Mouse (Mus musculus) forebrain, embryonic 14.5 days (tissue): ENCODE measurements around the gene Gm20388. TPM values are rescaled to one million over a fixed set of nuclear protein-coding genes. Genes with fewer than 3 reads are reported as not detected.
A peak's percentile ranks its signal among the peaks of the same experiment; 100 is the strongest.

Experiments
- ATAC-seq: fragments of 200-750 bp; cut with Nextera tagmentation; 2 replicates; pipeline ENCODE4 v1.8.0; 2017; ENCODE audit warnings: mild to moderate bottlenecking, moderate library complexity
- DNase-seq: peaks from one replicate; pipeline ENCODE4 v3.0.0-alpha.2; 2015; ENCODE audit warnings: low spot score
- H3K27ac ChIP-seq: fragments of 300-500 bp; sonication (generic); 2 replicates; pipeline ENCODE4 v1.5.1; 2014; ENCODE audit warnings: low read depth, mild to moderate bottlenecking, control low read depth, low read length, moderate library complexity
- H3K27me3 ChIP-seq: fragments of 300-500 bp; sonication (generic); replicated peaks from 2 replicates; pipeline ENCODE4 v1.6.1; 2014; ENCODE audit warnings: low read length, control low read depth, mixed read lengths; ENCODE audit not compliant: control insufficient read depth, insufficient read depth
- H3K36me3 ChIP-seq: fragments of 300-500 bp; sonication (generic); 2 replicates; pipeline ENCODE4 v1.6.1; 2014; ENCODE audit warnings: low read length, control low read depth; ENCODE audit not compliant: control insufficient read depth, insufficient read depth
- H3K4me1 ChIP-seq: fragments of 300-500 bp; sonication (generic); 2 replicates; pipeline ENCODE4 v1.6.1; 2014; ENCODE audit warnings: antibody characterized with exemption, low read length, control low read depth; ENCODE audit not compliant: control insufficient read depth, insufficient read depth
- H3K4me2 ChIP-seq: fragments of 300-500 bp; sonication (generic); 2 replicates; pipeline ENCODE4 v1.6.1; 2014; ENCODE audit warnings: mild to moderate bottlenecking, control low read depth, low read length
- H3K4me3 ChIP-seq: fragments of 300-500 bp; sonication (generic); 2 replicates; pipeline ENCODE4 v1.5.1; 2014; ENCODE audit warnings: low read depth, low read length, control low read depth
- H3K9ac ChIP-seq: fragments of 300-500 bp; sonication (generic); 2 replicates; pipeline ENCODE4 v1.6.1; 2014; ENCODE audit warnings: mild to moderate bottlenecking, low read length, control low read depth, moderate library complexity
- H3K9me3 ChIP-seq: fragments of 300-500 bp; sonication (generic); replicated peaks from 2 replicates; pipeline ENCODE4 v1.6.1; 2016; ENCODE audit warnings: low read length, control low read depth, mixed read lengths; ENCODE audit not compliant: control insufficient read depth
- WGBS: fragments of 180-500 bp; shearing (Covaris S2); extraction: QIAGEN DNeasy Blood & Tissue Kit; methylation state at CpG from one replicate; pipeline ENCODE4 v1.1.7; 2014; 5-methylcytosine and 5-hydroxymethylcytosine counted together
- polyA plus RNA-seq: library from polyadenylated mRNA; unstranded; fragments of >200 nt; fragmentation: Nextera tagmentation; extraction: Ambion mirVana; gene quantifications from 2 replicates; pipeline ENCODE4 v1.2.1, GENCODE M21; 2014

Gene Gm20388
- polyA plus RNA-seq, 1 experiment from 2014 or later, result 7.4 TPM

DNA sequence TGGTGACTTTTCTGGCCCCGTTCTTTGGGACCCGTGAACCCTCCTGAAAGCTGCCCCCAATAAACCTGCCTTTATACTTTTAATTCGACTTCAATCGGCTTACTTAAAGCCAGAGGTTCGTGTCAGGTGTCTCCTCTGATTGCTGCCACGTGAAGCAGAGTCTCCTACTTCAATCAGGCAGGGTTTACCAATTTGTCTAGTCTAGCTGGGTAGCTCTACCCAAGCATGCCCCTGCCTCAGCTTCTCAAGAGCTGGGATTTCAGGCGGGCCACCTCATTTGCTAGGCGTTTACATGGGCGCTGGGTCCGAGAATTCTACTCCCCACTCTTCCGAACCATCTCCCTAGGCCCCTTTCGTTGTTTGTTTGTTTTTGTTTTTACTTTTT lies 1939.8 kb downstream of the Gm20388 start:
- WGBS, result 41% methylated on average over 12 of the region's 12 CpGs
- no peak for DNase-seq

DNA sequence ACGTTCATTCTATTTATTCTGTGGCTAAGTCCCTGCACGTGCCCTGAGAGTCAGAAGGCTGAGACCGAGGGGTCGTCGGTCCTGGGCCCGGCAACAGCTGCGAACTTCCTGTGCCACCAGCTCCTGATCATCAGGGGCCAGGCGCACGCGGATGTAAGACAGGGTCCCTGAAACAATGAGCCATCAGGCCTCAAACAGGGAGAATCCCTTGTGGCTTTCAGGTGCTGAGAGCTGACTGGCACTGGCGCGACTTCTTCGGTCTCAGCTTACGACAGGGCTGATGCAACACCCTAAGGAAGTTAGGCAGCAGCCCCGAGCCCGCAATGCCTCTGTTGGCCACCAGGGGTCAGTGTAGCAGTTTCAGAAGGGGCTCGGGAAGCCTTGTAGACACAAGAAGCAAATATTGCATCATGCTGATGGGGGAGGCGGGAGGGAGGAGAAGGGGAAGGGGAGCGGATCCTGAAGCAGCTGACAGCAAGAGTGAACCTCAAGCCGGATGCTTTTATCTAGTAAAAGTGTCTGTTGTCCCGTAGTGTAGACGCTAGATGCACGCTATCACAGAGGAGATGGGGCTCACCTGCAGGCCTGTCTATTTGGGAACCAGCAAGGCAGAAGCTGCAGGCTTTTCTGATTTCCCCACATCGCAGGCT lies 1940.3 kb downstream of the Gm20388 start:
- Histone ChIP-seq H3K9me3 (no peaks in the 10 kb centered on the region), H3K27me3 (no peaks in the 10 kb centered on the region), H3K9ac (peak overlapping the region; percentile 45; the same call in 1 of the 2 replicates), H3K4me3 (peak overlapping the region; percentile 8; the same call in 1 of the 2 replicates), H3K27ac (no peak overlapping the region), H3K36me3 (no peaks in the 10 kb centered on the region), H3K4me1 (peaks cover 6% of the 10 kb centered on the region; the same call in 1 of the 2 replicates), H3K4me2 (peak overlapping the region; percentile 46)
- DNase-seq (peak; percentile 98), ATAC-seq (peak; percentile 90)
- WGBS, result 7% methylated on average over 24 of the region's 24 CpGs

More for the DNA sequence above, 1939.8 kb downstream of the Gm20388 start:
- H3K4me1 ChIP-seq, result peaks cover 6% of the 10 kb centered on the region; the same call in 1 of the 2 replicates
- H3K4me2 ChIP-seq, result peak overlapping the region; percentile 46
- no peak overlapping the region for H3K27ac ChIP-seq
- no peak overlapping the region for H3K9ac ChIP-seq
- no peaks in the 10 kb centered on the region for H3K9me3 ChIP-seq
- no peak for ATAC-seq
- H3K27me3 ChIP-seq, result no peaks in the 10 kb centered on the region
- no peaks in the 10 kb centered on the region for H3K36me3 ChIP-seq
- 0 out of 2 replicates have a peak overlapping the region, but pooled peaks have one; percentile 8 for H3K4me3 ChIP-seq

DNA sequence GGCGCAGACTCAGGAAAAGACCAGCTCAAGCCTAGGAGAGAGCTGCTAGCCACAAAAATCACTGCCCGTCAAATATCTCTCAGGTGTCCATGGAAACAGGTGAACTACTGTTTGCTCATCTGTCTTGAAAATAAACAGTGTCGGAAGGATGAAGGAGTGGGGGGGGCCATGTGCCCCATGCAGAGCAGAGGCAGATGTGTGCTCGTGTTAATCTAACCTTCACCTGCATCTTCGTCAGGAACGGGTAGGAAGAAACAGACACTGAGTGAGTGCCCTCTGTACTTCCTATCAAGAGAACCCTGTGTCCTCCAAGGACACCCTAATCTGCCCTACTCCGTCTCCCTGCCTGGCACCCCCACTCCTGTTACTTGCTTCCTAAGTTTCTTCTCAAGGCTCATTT lies 1941.1 kb downstream of the Gm20388 start:
- no peak overlapping the region for H3K4me2 ChIP-seq
- ATAC-seq, result no peak
- WGBS, result 45% methylated on average over 7 of the region's 7 CpGs

GRCm38 (mm10) chr8:121852464-121852863 lies 1941.8 kb downstream of the Gm20388 start:
- no peak overlapping the region for H3K4me3 ChIP-seq
- H3K9ac ChIP-seq, result no peak overlapping the region
- H3K4me2 ChIP-seq, result no peak overlapping the region
- no peak for ATAC-seq
- no peaks in the 10 kb centered on the region for H3K36me3 ChIP-seq
- no peak overlapping the region for H3K27ac ChIP-seq
- H3K27me3 ChIP-seq, result no peaks in the 10 kb centered on the region
- no peaks in the 10 kb centered on the region for H3K9me3 ChIP-seq
- peaks cover 6% of the 10 kb centered on the region; the same call in 1 of the 2 replicates for H3K4me1 ChIP-seq
- 67% methylated on average over 7 of the region's 7 CpGs for WGBS
- DNase-seq, result no peak

More for the DNA sequence above, 1941.1 kb downstream of the Gm20388 start:
- Histone ChIP-seq H3K27me3 (no peaks in the 10 kb centered on the region), H3K27ac (no peak overlapping the region), H3K9ac (no peak overlapping the region; the same call in 1 of the 2 replicates), H3K4me3 (no peak overlapping the region), H3K4me1 (peaks cover 6% of the 10 kb centered on the region; the same call in 1 of the 2 replicates), H3K36me3 (no peaks in the 10 kb centered on the region), H3K9me3 (no peaks in the 10 kb centered on the region)
- DNase-seq, result no peak

GRCm38 (mm10) chr8:121853586-121853985 lies 1942.9 kb downstream of the Gm20388 start:
- Histone ChIP-seq H3K9me3 (no peaks in the 10 kb centered on the region), H3K27ac (no peak overlapping the region), H3K4me1 (peaks cover 6% of the 10 kb centered on the region; the same call in 1 of the 2 replicates), H3K4me3 (no peak overlapping the region), H3K9ac (no peak overlapping the region), H3K27me3 (no peaks in the 10 kb centered on the region), H3K36me3 (no peaks in the 10 kb centered on the region), H3K4me2 (no peak overlapping the region)
- 77% methylated on average over 2 of the region's 2 CpGs for WGBS
- DNase-seq (no peak), ATAC-seq (no peak)

- H3K27ac ChIP-seq, result no peak overlapping the region
- WGBS, result 88% methylated on average over 14 of the region's 14 CpGs
- H3K4me1 ChIP-seq, result peaks cover 4% of the 10 kb centered on the region; the same call in 1 of the 2 replicates
- no peak overlapping the region for H3K4me2 ChIP-seq
- H3K9me3 ChIP-seq, result no peaks in the 10 kb centered on the region
- ATAC-seq, result no peak
- no peaks in the 10 kb centered on the region for H3K36me3 ChIP-seq
- no peaks in the 10 kb centered on the region for H3K27me3 ChIP-seq
- H3K4me3 ChIP-seq, result no peak overlapping the region
- no peak overlapping the region for H3K9ac ChIP-seq
- no peak for DNase-seq
These were observed 1945.6 kb downstream of the Gm20388 start for GRCm38 (mm10) chr8:121856071-121856746.

GRCm38 (mm10) chr8:121857331-121857730 lies 1946.7 kb downstream of the Gm20388 start:
- H3K36me3 ChIP-seq, result no peaks in the 10 kb centered on the region
- H3K9ac ChIP-seq, result no peak overlapping the region
- DNase-seq (no peak), ATAC-seq (no peak)
- no peak overlapping the region for H3K4me3 ChIP-seq
- no peak overlapping the region for H3K27ac ChIP-seq
- no peaks in the 10 kb centered on the region for H3K27me3 ChIP-seq
- 66% methylated on average over 9 of the region's 9 CpGs for WGBS
- H3K4me2 ChIP-seq, result no peak overlapping the region
- no peaks in the 10 kb centered on the region for H3K4me1 ChIP-seq
- H3K9me3 ChIP-seq, result no peaks in the 10 kb centered on the region

DNA sequence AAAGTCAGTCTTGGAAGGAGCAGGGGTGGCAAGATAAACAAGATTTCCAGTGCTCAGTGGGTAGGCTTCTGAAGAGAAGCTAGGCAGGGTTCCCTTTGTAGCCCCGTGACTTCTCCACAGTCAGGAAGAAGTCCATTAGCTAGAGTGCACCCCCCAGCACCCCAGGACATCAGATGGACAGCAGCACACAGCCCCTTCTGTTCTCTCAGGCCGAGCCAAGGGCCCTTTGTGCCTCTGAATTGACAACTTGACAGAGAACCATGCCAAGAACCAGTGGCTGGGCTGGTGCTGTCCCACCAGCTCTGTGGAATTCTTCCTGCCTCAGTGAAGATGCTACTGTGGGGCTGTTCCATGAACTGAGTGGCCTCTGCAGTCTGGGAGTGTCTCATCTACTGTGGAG lies 1947.1 kb downstream of the Gm20388 start:
- Histone ChIP-seq H3K9ac (no peak overlapping the region), H3K4me3 (no peak overlapping the region), H3K27ac (no peak overlapping the region), H3K27me3 (no peaks in the 10 kb centered on the region), H3K4me1 (no peaks in the 10 kb centered on the region), H3K4me2 (no peak overlapping the region), H3K9me3 (no peaks in the 10 kb centered on the region), H3K36me3 (no peaks in the 10 kb centered on the region)
- ATAC-seq (no peak), DNase-seq (no peak)
- WGBS, result 59% methylated on average over 2 of the region's 2 CpGs

GRCm38 (mm10) chr8:121861276-121861675 lies 1950.6 kb downstream of the Gm20388 start:
- no peak for DNase-seq
- H3K9ac ChIP-seq, result no peak overlapping the region
- no peak overlapping the region for H3K4me3 ChIP-seq
- H3K27ac ChIP-seq, result no peak overlapping the region
- no peaks in the 10 kb centered on the region for H3K9me3 ChIP-seq
- H3K36me3 ChIP-seq, result no peaks in the 10 kb centered on the region
- no peaks in the 10 kb centered on the region for H3K27me3 ChIP-seq
- WGBS, result 58% methylated on average over 6 of the region's 6 CpGs
- H3K4me2 ChIP-seq, result no peak overlapping the region
- H3K4me1 ChIP-seq, result no peaks in the 10 kb centered on the region
- no peak for ATAC-seq
